Mouse (Mus musculus) MEL (cell line): Measurements from ENCODE around the gene Gpm6b. TPM values are rescaled to one million over a fixed set of nuclear protein-coding genes. Genes with fewer than 3 reads are reported as not detected.

ENCODE experiments used
- DNase-seq: peaks from one replicate; pipeline ENCODE4 v3.0.0; 2011; ENCODE audit warnings: low read depth, low spot score
- H3K27ac ChIP-seq: 2 replicates; pipeline ENCODE4 v1.5.1; 2012; ENCODE audit warnings: low read depth, mild to moderate bottlenecking, control low read depth, low read length, moderate library complexity; ENCODE audit not compliant: control insufficient read depth
- H3K27me3 ChIP-seq, 2 experiments: fragments of 150-350 bp in 1 of 2; sonication (generic) in 1 of 2; 2 replicates each; pipeline ENCODE4 v1.6.1; 2012; ENCODE audit warnings: low read length in 2 of 2, mild to moderate bottlenecking in 2 of 2, improper control_type of control experiment in 1 of 2, moderate library complexity in 1 of 2; ENCODE audit not compliant: insufficient read depth in 2 of 2, control insufficient read depth in 1 of 2
- H3K36me3 ChIP-seq, 2 experiments: 2 replicates each; pipeline ENCODE4 v1.6.1; 2012 to 2014; ENCODE audit warnings: low read length in 2 of 2, improper control_type of control experiment in 1 of 2, inconsistent platforms in 1 of 2, mild to moderate bottlenecking in 1 of 2; ENCODE audit not compliant: insufficient read depth in 2 of 2, control insufficient read depth in 1 of 2
- H3K4me1 ChIP-seq, 2 experiments: fragments of 150-350 bp in 1 of 2; sonication (generic) in 1 of 2; 2 replicates each; pipeline ENCODE4 v1.6.1; 2012; ENCODE audit warnings: low read length in 2 of 2, improper control_type of control experiment in 1 of 2, mild to moderate bottlenecking in 1 of 2; ENCODE audit not compliant: insufficient read depth in 2 of 2, control insufficient read depth in 1 of 2
- H3K4me3 ChIP-seq, 2 experiments: fragments of 150-350 bp in 1 of 2; sonication (generic) in 1 of 2; 2 replicates each; pipeline ENCODE4 v1.5.1; 2012; ENCODE audit warnings: low read depth in 2 of 2, low read length in 2 of 2, mild to moderate bottlenecking in 2 of 2, moderate library complexity in 2 of 2, control low read depth in 1 of 2, improper control_type of control experiment in 1 of 2; ENCODE audit not compliant: control insufficient read depth in 1 of 2, insufficient read depth in 1 of 2
- H3K79me2 ChIP-seq: 2 replicates; pipeline ENCODE4 v1.6.1; 2012; ENCODE audit warnings: mild to moderate bottlenecking, low read length, moderate library complexity; ENCODE audit not compliant: control insufficient read depth, poor library complexity, insufficient read depth
- H3K9ac ChIP-seq: 2 replicates; pipeline ENCODE4 v1.6.1; 2012; ENCODE audit warnings: low read depth, mild to moderate bottlenecking, control low read depth, low read length, moderate library complexity; ENCODE audit not compliant: control insufficient read depth, poor library complexity, severe bottlenecking
- H3K9me3 ChIP-seq: fragments of 150-350 bp; sonication (generic); replicated peaks from 2 replicates; pipeline ENCODE4 v1.6.1; 2012; ENCODE audit warnings: mild to moderate bottlenecking, low read length, improper control_type of control experiment, moderate library complexity; ENCODE audit not compliant: insufficient read depth
- BHLHE40 ChIP-seq: IDR thresholded peaks from 2 replicates; pipeline ENCODE4 v1.6.1; 2012; ENCODE audit warnings: low read depth, mild to moderate bottlenecking, inconsistent platforms, low read length, improper control_type of control experiment, borderline replicate concordance
- CHD2 ChIP-seq: IDR thresholded peaks from 2 replicates; pipeline ENCODE4 v1.6.1; 2011; ENCODE audit warnings: low read length, improper control_type of control experiment
- CTCF ChIP-seq, 3 experiments: IDR thresholded peaks in 2 of 3; conservative IDR thresholded peaks in 1 of 3; 2 replicates each; pipeline ENCODE4 v1.5.1; 2011 to 2012; ENCODE audit warnings: low read length in 3 of 3, low read depth in 2 of 3, mild to moderate bottlenecking in 2 of 3, improper control_type of control experiment in 1 of 3, inconsistent platforms in 1 of 3, mixed read lengths in 1 of 3, moderate library complexity in 1 of 3; ENCODE audit not compliant: control insufficient read depth in 1 of 3, insufficient read depth in 1 of 3, poor library complexity in 1 of 3, severe bottlenecking in 1 of 3
- E2F4 ChIP-seq: IDR thresholded peaks from 2 replicates; pipeline ENCODE4 v1.6.1; 2011; ENCODE audit warnings: low read depth, low read length, improper control_type of control experiment, borderline replicate concordance
- EP300 ChIP-seq, 2 experiments: IDR thresholded peaks; 2 replicates each; pipeline ENCODE4 v1.6.1; 2011; ENCODE audit warnings: improper control_type of control experiment in 2 of 2, low read length in 2 of 2, low read depth in 1 of 2, mild to moderate bottlenecking in 1 of 2
- GABPA ChIP-seq: IDR thresholded peaks from 2 replicates; pipeline ENCODE4 v1.6.1; 2012; ENCODE audit warnings: low read depth, mild to moderate bottlenecking, inconsistent platforms, low read length, improper control_type of control experiment, moderate library complexity
- JUND ChIP-seq: IDR thresholded peaks from 2 replicates; pipeline ENCODE4 v1.6.1; 2011; ENCODE audit warnings: low read depth, mild to moderate bottlenecking, improper control_type of control experiment, low read length
- KAT2A ChIP-seq: conservative IDR thresholded peaks from 2 replicates; pipeline ENCODE4 v1.6.1; 2012; ENCODE audit warnings: low read depth, low read length, improper control_type of control experiment, inconsistent platforms
- MAFK ChIP-seq: IDR thresholded peaks from 2 replicates; pipeline ENCODE4 v1.6.1; 2011; ENCODE audit warnings: low read depth, mild to moderate bottlenecking, low read length, improper control_type of control experiment, borderline replicate concordance
- MAX ChIP-seq: IDR thresholded peaks from 2 replicates; pipeline ENCODE4 v1.6.1; 2011; ENCODE audit warnings: low read length, improper control_type of control experiment
- MAZ ChIP-seq: IDR thresholded peaks from 2 replicates; pipeline ENCODE4 v1.6.1; 2012; ENCODE audit warnings: low read depth, mild to moderate bottlenecking, inconsistent platforms, low read length, improper control_type of control experiment
- MEF2A ChIP-seq: IDR thresholded peaks from 2 replicates; pipeline ENCODE4 v1.6.1; 2014; ENCODE audit warnings: low read depth, mild to moderate bottlenecking, inconsistent platforms, low read length, improper control_type of control experiment; ENCODE audit not compliant: poor library complexity, insufficient replicate concordance, severe bottlenecking; ENCODE audit errors: extremely low read depth
- MXI1 ChIP-seq: IDR thresholded peaks from 2 replicates; pipeline ENCODE4 v1.6.1; 2011; ENCODE audit warnings: mild to moderate bottlenecking, low read depth, low read length, improper control_type of control experiment
- MYC ChIP-seq: IDR thresholded peaks from 2 replicates; pipeline ENCODE4 v1.6.1; 2011; ENCODE audit warnings: low read depth, mild to moderate bottlenecking, low read length, improper control_type of control experiment, moderate library complexity
- NELFE ChIP-seq: IDR thresholded peaks from 2 replicates; pipeline ENCODE4 v1.6.1; 2011; ENCODE audit warnings: low read depth, low read length, improper control_type of control experiment
- NRF1 ChIP-seq: IDR thresholded peaks from 2 replicates; pipeline ENCODE4 v1.6.1; 2014; ENCODE audit warnings: low read depth, mild to moderate bottlenecking, inconsistent platforms, low read length, improper control_type of control experiment, moderate library complexity; ENCODE audit not compliant: poor library complexity, insufficient read depth, severe bottlenecking
- POLR2A ChIP-seq, 2 experiments: IDR thresholded peaks; 2 replicates each; pipeline ENCODE4 v1.6.1; 2011 to 2012; ENCODE audit warnings: low read length in 2 of 2, mild to moderate bottlenecking in 2 of 2, control low read depth in 1 of 2, improper control_type of control experiment in 1 of 2, low read depth in 1 of 2, moderate library complexity in 1 of 2; ENCODE audit not compliant: control insufficient read depth in 1 of 2, insufficient read depth in 1 of 2, poor library complexity in 1 of 2
- POLR2AphosphoS2 ChIP-seq: IDR thresholded peaks from 2 replicates; pipeline ENCODE4 v1.6.1; 2011; ENCODE audit warnings: low read length, improper control_type of control experiment
- POLR2AphosphoS5 ChIP-seq: IDR thresholded peaks from 2 replicates; pipeline ENCODE4 v1.6.1; 2012; ENCODE audit warnings: low read depth, borderline replicate concordance, mild to moderate bottlenecking, inconsistent platforms, low read length, moderate library complexity, mixed read lengths
- RCOR1 ChIP-seq: IDR thresholded peaks from 2 replicates; pipeline ENCODE4 v1.6.1; 2012; ENCODE audit warnings: low read depth, mild to moderate bottlenecking, inconsistent platforms, low read length, improper control_type of control experiment
- SIN3A ChIP-seq: IDR thresholded peaks from 2 replicates; pipeline ENCODE4 v1.6.1; 2012; ENCODE audit warnings: low read length, improper control_type of control experiment, inconsistent platforms
- TAL1 ChIP-seq: IDR thresholded peaks from 2 replicates; pipeline ENCODE4 v1.6.1; 2012; ENCODE audit warnings: mild to moderate bottlenecking, inconsistent platforms, low read length, moderate library complexity, mixed read lengths
- TBP ChIP-seq: IDR thresholded peaks from 2 replicates; pipeline ENCODE4 v1.8.0; 2011; ENCODE audit warnings: low read depth, low read length, improper control_type of control experiment
- UBTF ChIP-seq: IDR thresholded peaks from 2 replicates; pipeline ENCODE4 v1.6.1; 2012; ENCODE audit warnings: low read depth, mild to moderate bottlenecking, inconsistent platforms, low read length, improper control_type of control experiment, moderate library complexity, borderline replicate concordance; ENCODE audit not compliant: insufficient read depth
- USF1 ChIP-seq: IDR thresholded peaks from 2 replicates; pipeline ENCODE4 v1.6.1; 2014; ENCODE audit warnings: low read depth, mild to moderate bottlenecking, inconsistent platforms, low read length, improper control_type of control experiment, moderate library complexity
- ZKSCAN1 ChIP-seq: IDR thresholded peaks from 2 replicates; pipeline ENCODE4 v1.6.1; 2012; ENCODE audit warnings: low read depth, mild to moderate bottlenecking, inconsistent platforms, low read length, improper control_type of control experiment, moderate library complexity
- ZNF384 ChIP-seq: IDR thresholded peaks from 2 replicates; pipeline ENCODE4 v1.6.1; 2012; ENCODE audit warnings: low read depth, mild to moderate bottlenecking, inconsistent platforms, low read length, improper control_type of control experiment
- polyA plus RNA-seq, 2 experiments: library from polyadenylated mRNA; stranded (reverse) in 1 of 2; unstranded in 1 of 2; fragments of >175 nt in 1 of 2; fragments of >200 nt in 1 of 2; gene quantifications; 2 replicates each; pipeline versions ENCODE4 v1.2.1 to v1.2.4; 2012; ENCODE audit warnings: low replicate concordance in 2 of 2, low read depth in 1 of 2; ENCODE audit not compliant: insufficient read length in 2 of 2, insufficient read depth in 1 of 2, missing spikeins in 1 of 2
- total RNA-seq: library from RNA; depleted of rRNA; stranded (reverse); fragments of 300-350 nt; gene quantifications from 2 replicates; pipeline ENCODE4 v1.2.3, GENCODE M21; 2012

The Gpm6b gene
- total and polyA plus RNA-seq, 3 experiments, result 4.9 to 13.2 TPM; not detected in 1

DNA sequence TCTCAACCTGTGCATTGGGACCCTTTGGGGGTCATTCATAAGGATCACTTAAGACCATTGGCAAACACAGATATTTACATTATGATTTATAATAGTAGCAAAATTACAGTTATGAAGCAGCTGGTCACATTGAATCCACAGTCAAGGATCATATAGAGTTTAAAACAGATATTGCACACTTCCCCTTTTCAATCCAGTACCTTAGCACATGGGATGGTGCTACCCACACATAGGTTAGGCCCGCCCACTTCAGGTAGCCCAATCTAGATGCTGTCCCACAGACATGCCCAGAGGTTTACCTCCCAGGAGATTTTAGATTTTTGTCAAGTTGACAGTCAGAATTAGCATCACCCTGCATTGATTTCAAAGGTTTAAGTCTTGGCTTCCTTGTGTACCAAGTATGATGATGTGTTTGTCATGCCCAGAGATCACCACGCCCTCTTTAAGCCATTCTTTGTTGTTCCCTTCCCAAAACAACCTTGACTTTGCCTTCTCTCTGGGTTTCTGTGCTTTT lies 121.3 kb downstream of the Gpm6b start:
- H3K36me3 ChIP-seq, result peaks cover 22 to 54% of the 10 kb centered on the region in 2 experiments
- H3K27ac ChIP-seq, result no peak overlapping the region
- no peaks in the 10 kb centered on the region for H3K27me3 ChIP-seq
- H3K9ac ChIP-seq, result no peak overlapping the region
- DNase-seq, result peak; percentile 76
- H3K4me1 ChIP-seq, result peaks cover 0 to 11% of the 10 kb centered on the region in 2 experiments; a peak in 2 of 4 replicates
- H3K9me3 ChIP-seq, result no peaks in the 10 kb centered on the region
- H3K79me2 ChIP-seq, result no peaks in the 10 kb centered on the region
- no peak overlapping the region for H3K4me3 ChIP-seq
- no peak for TF ChIP-seq RCOR1
- no peak for TF ChIP-seq SIN3A
- no peak for TF ChIP-seq MAZ
- TF ChIP-seq ZNF384, result no peak
- TF ChIP-seq CTCF (IDR thresholded peaks at IDR 0.05 in 2 of 3, conservative IDR thresholded peaks at IDR 0.05 in 1 of 3; ENCODE audit: control insufficient read depth in 1 of 3, insufficient read depth in 1 of 3, low read depth in 2 of 3, low read length in 3 of 3, poor library complexity in 1 of 3, severe bottlenecking in 1 of 3), result no peak
- TF ChIP-seq MYC, result no peak
- no peak for TF ChIP-seq EP300 (IDR thresholded peaks at IDR 0.05; ENCODE audit: low read depth in 1 of 2, low read length in 2 of 2)
- TF ChIP-seq TAL1, result no peak
- TF ChIP-seq E2F4, result no peak
- TF ChIP-seq POLR2A (IDR thresholded peaks at IDR 0.05; ENCODE audit: control insufficient read depth in 1 of 2, insufficient read depth in 1 of 2, low read depth in 1 of 2, low read length in 2 of 2, poor library complexity in 1 of 2), result no peak
- no peak for TF ChIP-seq NELFE
- TF ChIP-seq ZKSCAN1, result no peak
- no peak for TF ChIP-seq JUND
- no peak for TF ChIP-seq MEF2A
- TF ChIP-seq MXI1, result no peak
- no peak for TF ChIP-seq NRF1
- no peak for TF ChIP-seq UBTF

DNA sequence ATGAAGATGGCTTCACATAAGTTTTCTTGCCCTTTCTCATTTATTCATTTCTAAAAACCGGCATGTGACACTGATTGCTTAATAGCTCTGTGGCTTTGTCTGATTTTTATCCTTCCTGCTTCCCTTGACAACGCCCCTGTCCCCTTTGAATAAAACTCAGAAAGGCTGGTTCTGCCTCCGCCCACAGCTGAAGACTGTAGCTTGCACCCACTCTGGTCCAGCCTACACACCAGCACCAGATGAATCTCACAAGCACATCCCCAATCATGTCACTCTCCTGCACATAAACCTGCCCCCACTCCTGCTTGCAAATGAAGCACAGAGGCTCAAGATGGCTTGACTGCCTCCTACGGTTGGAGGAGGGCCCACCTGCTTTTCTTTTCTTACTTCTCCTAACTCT lies 121.7 kb downstream of the Gpm6b start:
- Histone ChIP-seq H3K9ac (no peak overlapping the region), H3K36me3 (peaks cover 22 to 52% of the 10 kb centered on the region in 2 experiments), H3K79me2 (no peaks in the 10 kb centered on the region), H3K9me3 (no peaks in the 10 kb centered on the region)
- TF ChIP-seq SIN3A, result no peak
- no peak for TF ChIP-seq POLR2A (IDR thresholded peaks at IDR 0.05; ENCODE audit: control insufficient read depth in 1 of 2, insufficient read depth in 1 of 2, low read depth in 1 of 2, low read length in 2 of 2, poor library complexity in 1 of 2)
- no peak for TF ChIP-seq TBP
- no peak for TF ChIP-seq KAT2A
- TF ChIP-seq MAX, result no peak
- no peak for TF ChIP-seq NELFE
- no peak for TF ChIP-seq POLR2AphosphoS5
- no peak for TF ChIP-seq ZNF384
- TF ChIP-seq JUND, result no peak
- no peak for TF ChIP-seq POLR2AphosphoS2
- no peak for TF ChIP-seq MXI1
- no peak for TF ChIP-seq BHLHE40
- TF ChIP-seq MAZ, result no peak
- TF ChIP-seq TAL1, result no peak
- TF ChIP-seq USF1, result no peak
- TF ChIP-seq NRF1, result no peak
- TF ChIP-seq MAFK, result no peak
- no peak for TF ChIP-seq GABPA
- no peak for TF ChIP-seq CHD2
- TF ChIP-seq, all 39 proteins: peak for 0
- peaks cover 0 to 11% of the 10 kb centered on the region in 2 experiments; a peak in 2 of 4 replicates for H3K4me1 ChIP-seq
- H3K27me3 ChIP-seq, result no peaks in the 10 kb centered on the region
- no peak overlapping the region for H3K27ac ChIP-seq
- DNase-seq, result peak; percentile 62
- no peak overlapping the region for H3K4me3 ChIP-seq
